Comparison of ENCODE assay signal across 9 mouse cellular contexts in the genomic region with DNA sequence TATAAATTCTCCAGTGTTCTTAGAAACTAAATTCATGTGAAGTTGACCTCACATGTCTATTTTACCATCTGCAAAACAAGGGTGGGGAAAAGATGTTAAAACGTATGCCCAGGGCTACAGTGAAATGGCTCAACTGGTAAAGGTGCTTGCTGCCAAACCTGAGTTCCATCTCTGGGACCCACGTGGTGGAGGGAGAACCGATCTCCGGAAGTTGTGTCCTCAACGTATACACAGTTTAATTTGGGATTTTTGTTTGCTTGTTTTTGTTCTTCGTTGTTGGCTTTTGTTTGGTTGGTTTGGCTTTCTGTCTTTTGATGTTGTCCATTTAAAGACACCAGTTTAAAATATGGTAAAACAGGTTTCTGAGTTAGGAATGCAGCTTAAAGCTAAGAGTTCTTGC. TPM values are rescaled to one million over a fixed set of nuclear protein-coding genes. Genes with fewer than 3 reads are reported as not detected.
DNase-seq lines count a peak whose midpoint lies in the region; ATAC-seq and TF ChIP-seq lines count a peak whose summit lies in the region.
"Had no signal": no experiment of that assay in that cellular context is flagged by ENCODE, and none has a peak within 500 bp of the region (broad histone marks: within the 10 kb centered on the region; RNA-seq: fewer than 3 reads in every experiment).

No protein-coding gene starts in this region.

- no peaks in the 10 kb centered on the region for H3K9me3 ChIP-seq in embryonic facial prominence, embryonic 12.5 days
- no peaks in the 10 kb centered on the region for H3K9me3 ChIP-seq in intestine, postnatal 0 days (ENCODE audit: control insufficient read depth)
- no peaks in the 10 kb centered on the region for H3K9me3 ChIP-seq in neural tube, embryonic 14.5 days (ENCODE audit: control insufficient read depth, low read length)

- H3K36me3 ChIP-seq in embryonic facial prominence, embryonic 12.5 days: peaks cover 15% of the 10 kb centered on the region
- peaks cover 15% of the 10 kb centered on the region for H3K36me3 ChIP-seq in intestine, postnatal 0 days (ENCODE audit: control insufficient read depth, insufficient read depth)
- 0 out of 2 replicates have a peak, but pooled peaks cover 3% of the 10 kb centered on the region for H3K36me3 ChIP-seq in neural tube, embryonic 14.5 days (ENCODE audit: control insufficient read depth, insufficient read depth, low read length)

- H3K9ac ChIP-seq in embryonic facial prominence, embryonic 12.5 days: peak overlapping the region; percentile 84
- H3K9ac ChIP-seq in intestine, postnatal 0 days (ENCODE audit: low read depth, low read length): peak overlapping the region; percentile 90
- peak overlapping the region; percentile 96; the same call in 1 of the 2 replicates for H3K9ac ChIP-seq in neural tube, embryonic 14.5 days (replicated peaks; ENCODE audit: low read depth, low read length)

- no peak for ATAC-seq in embryonic facial prominence, embryonic 12.5 days (ENCODE audit: insufficient number of reproducible peaks, insufficient read depth, low FRiP score, low TSS enrichment)
- no peak for ATAC-seq in intestine, postnatal 0 days
- no peak for ATAC-seq in neural tube, embryonic 14.5 days (ENCODE audit: low read depth)

- no peak overlapping the region for H3K27ac ChIP-seq in embryonic facial prominence, embryonic 12.5 days
- H3K27ac ChIP-seq in intestine, postnatal 0 days (ENCODE audit: low read depth, low read length): 0 out of 2 replicates have a peak overlapping the region, but pooled peaks have one; percentile 84
- no peak overlapping the region for H3K27ac ChIP-seq in neural tube, embryonic 14.5 days (ENCODE audit: low read depth, low read length)

- H3K4me1 ChIP-seq in lung, adult 2 months (ENCODE audit: control insufficient read depth, insufficient read depth, low read length): peaks cover 9% of the 10 kb centered on the region
- peaks cover 17% of the 10 kb centered on the region for H3K4me1 ChIP-seq in embryonic facial prominence, embryonic 12.5 days
- H3K4me1 ChIP-seq in intestine, postnatal 0 days (replicated peaks; ENCODE audit: control insufficient read depth, insufficient read depth, low read length): no peaks in the 10 kb centered on the region
- peaks cover 23% of the 10 kb centered on the region for H3K4me1 ChIP-seq in neural tube, embryonic 14.5 days (ENCODE audit: control insufficient read depth, insufficient read depth, low read length)

- no peak for TF ChIP-seq CTCF in lung, adult 2 months (IDR thresholded peaks at IDR 0.05; ENCODE audit: insufficient read depth, low read length)
- TF ChIP-seq CTCF in intestine, postnatal 0 days (IDR thresholded peaks at IDR 0.05; ENCODE audit: low read depth): no peak

- WGBS in lung, adult 2 months: 34% methylated on average over 6 of the region's 6 CpGs
- WGBS in embryonic facial prominence, embryonic 12.5 days: 50% methylated on average over 6 of the region's 6 CpGs
- WGBS in intestine, postnatal 0 days: 36% methylated on average over 6 of the region's 6 CpGs
- 63% methylated on average over 6 of the region's 6 CpGs for WGBS in neural tube, embryonic 14.5 days

- no peaks in the 10 kb centered on the region for H3K27me3 ChIP-seq in embryonic facial prominence, embryonic 12.5 days
- H3K27me3 ChIP-seq in intestine, postnatal 0 days (replicated peaks; ENCODE audit: control insufficient read depth, insufficient read depth, low read length): no peaks in the 10 kb centered on the region
- no peaks in the 10 kb centered on the region for H3K27me3 ChIP-seq in neural tube, embryonic 14.5 days (ENCODE audit: control insufficient read depth, insufficient read depth, low read length)

- DNase-seq in lung, adult 2 months: no peak
- no peak for DNase-seq in lung, postnatal 4 days
- DNase-seq in thymus, postnatal 4 days: no peak
- no peak for DNase-seq in spleen, postnatal 10 days (ENCODE audit: low spot score in 2 of 2)
- no peak for DNase-seq in adrenal gland, postnatal 25 days
- DNase-seq: layer of hippocampus, postnatal 36 days had no signal

- TF ChIP-seq POLR2A in lung, adult 2 months (IDR thresholded peaks at IDR 0.05; ENCODE audit: borderline replicate concordance, extremely low read depth, low read depth, low read length): no peak

- H3K4me2 ChIP-seq in embryonic facial prominence, embryonic 12.5 days (replicated peaks): peak overlapping the region; percentile 83
- H3K4me2 ChIP-seq in intestine, postnatal 0 days (replicated peaks; ENCODE audit: low read depth): peak overlapping the region; percentile 93
- peak overlapping the region; percentile 84 for H3K4me2 ChIP-seq in neural tube, embryonic 14.5 days (ENCODE audit: low read depth, low read length)

- H3K4me3 ChIP-seq in lung, adult 2 months (replicated peaks; ENCODE audit: extremely low read depth, low read depth, low read length): peak overlapping the region; percentile 6
- H3K4me3 ChIP-seq in embryonic facial prominence, embryonic 12.5 days: peak overlapping the region; percentile 93
- peak overlapping the region; percentile 94 for H3K4me3 ChIP-seq in intestine, postnatal 0 days (ENCODE audit: low read depth, low read length)
- H3K4me3 ChIP-seq in neural tube, embryonic 14.5 days (ENCODE audit: low read depth, low read length): peak overlapping the region; percentile 92

RNA-seq across cellular contexts. Expression of gene Gtf2h1, which starts 0.9 kb away (rescaled TPM):
- 6.7 and 7.4 TPM in 2 replicates for polyA plus RNA-seq in lung, adult 2 months (2012; rRNA removed)
- polyA plus RNA-seq in embryonic facial prominence, embryonic 12.5 days (2016; fragmentation: Nextera tagmentation; extraction: Ambion mirVana): 50.4 and 54.0 TPM in 2 replicates
- polyA plus RNA-seq in intestine, postnatal 0 days (2015; fragmentation: Nextera tagmentation; extraction: Ambion mirVana): 51.3 and 52.7 TPM in 2 replicates
- 40.5 and 44.9 TPM in 2 replicates for polyA plus RNA-seq in neural tube, embryonic 14.5 days (2014; fragmentation: Nextera tagmentation; extraction: Ambion mirVana)
- total RNA-seq in adrenal gland, postnatal 25 days (2021): 33.3 and 40.1 TPM in 2 replicates

RNA-seq across cellular contexts. Expression of gene Hps5, which starts 0.9 kb away (rescaled TPM):
- polyA plus RNA-seq in lung, adult 2 months (2012; rRNA removed): 12.3 and 15.4 TPM in 2 replicates
- 26.9 and 29.5 TPM in 2 replicates for polyA plus RNA-seq in embryonic facial prominence, embryonic 12.5 days (2016; fragmentation: Nextera tagmentation; extraction: Ambion mirVana)
- 13.9 and 14.7 TPM in 2 replicates for polyA plus RNA-seq in intestine, postnatal 0 days (2015; fragmentation: Nextera tagmentation; extraction: Ambion mirVana)
- polyA plus RNA-seq in neural tube, embryonic 14.5 days (2014; fragmentation: Nextera tagmentation; extraction: Ambion mirVana): 14.0 and 14.8 TPM in 2 replicates
- total RNA-seq in adrenal gland, postnatal 25 days (2021): 27.6 and 34.3 TPM in 2 replicates

RNA-seq across cellular contexts. Expression of gene Ldha, which starts 44.5 kb away (rescaled TPM):
- 223 and 371 TPM in 2 replicates for polyA plus RNA-seq in lung, adult 2 months (2012; rRNA removed)
- polyA plus RNA-seq in embryonic facial prominence, embryonic 12.5 days (2016; fragmentation: Nextera tagmentation; extraction: Ambion mirVana): 1,101 and 1,118 TPM in 2 replicates
- polyA plus RNA-seq in intestine, postnatal 0 days (2015; fragmentation: Nextera tagmentation; extraction: Ambion mirVana): 1,258 and 1,338 TPM in 2 replicates
- 427 and 481 TPM in 2 replicates for polyA plus RNA-seq in neural tube, embryonic 14.5 days (2014; fragmentation: Nextera tagmentation; extraction: Ambion mirVana)
- total RNA-seq in adrenal gland, postnatal 25 days (2021): 283 and 320 TPM in 2 replicates

RNA-seq across cellular contexts. Expression of gene Saa2, which starts 45.2 kb away (rescaled TPM):
- not detected in 2 replicates for polyA plus RNA-seq in lung, adult 2 months (2012; rRNA removed)
- not detected in 2 replicates for polyA plus RNA-seq in embryonic facial prominence, embryonic 12.5 days (2016; fragmentation: Nextera tagmentation; extraction: Ambion mirVana)
- polyA plus RNA-seq in intestine, postnatal 0 days (2015; fragmentation: Nextera tagmentation; extraction: Ambion mirVana): not detected in 2 replicates
- polyA plus RNA-seq in neural tube, embryonic 14.5 days (2014; fragmentation: Nextera tagmentation; extraction: Ambion mirVana): not detected in 2 replicates
- not detected in 2 replicates for total RNA-seq in adrenal gland, postnatal 25 days (2021)
- total RNA-seq: layer of hippocampus, postnatal 36 days had no signal

RNA-seq across cellular contexts. Expression of gene Saa1, which starts 54.0 kb away (rescaled TPM):
- 2.4 TPM in 1 of 2 replicates, not detected in the other for polyA plus RNA-seq in lung, adult 2 months (2012; rRNA removed)
- 0.69 and 1.1 TPM in 2 replicates for polyA plus RNA-seq in embryonic facial prominence, embryonic 12.5 days (2016; fragmentation: Nextera tagmentation; extraction: Ambion mirVana)
- 0.29 and 0.47 TPM in 2 replicates for polyA plus RNA-seq in intestine, postnatal 0 days (2015; fragmentation: Nextera tagmentation; extraction: Ambion mirVana)
- polyA plus RNA-seq in neural tube, embryonic 14.5 days (2014; fragmentation: Nextera tagmentation; extraction: Ambion mirVana): not detected in 2 replicates
- total RNA-seq in adrenal gland, postnatal 25 days (2021): not detected in 2 replicates
- total RNA-seq: layer of hippocampus, postnatal 36 days had no signal

Comparison
In these comparisons a context has a peak if more than half of its experiments do, and no peak if none do; other contexts are left out.
1. H3K4me3 ChIP-seq: peak in every context shown above with its lines; median percentile 94 in intestine, postnatal 0 days; 93 in embryonic facial prominence, embryonic 12.5 days; 92 in neural tube, embryonic 14.5 days; 6 in lung, adult 2 months.